In genomic region chr8:64631761-64632160, GRCm38 (mm10) we compare ENCODE assay signal across 23 mouse cellular contexts.
DNase-seq lines count a peak whose midpoint lies in the region; ATAC-seq and TF ChIP-seq lines count a peak whose summit lies in the region.
"Had no signal": no experiment of that assay in that cellular context is flagged by ENCODE, and none has a peak within 500 bp of the region (broad histone marks: within the 10 kb centered on the region; RNA-seq: fewer than 3 reads in every experiment).

No protein-coding gene starts in this region.

- no peak for TF ChIP-seq POLR2A in heart, adult 2 months (IDR thresholded peaks at IDR 0.05; ENCODE audit: insufficient read depth, low read depth, low read length)
- TF ChIP-seq POLR2A in ES-Bruce4 (IDR thresholded peaks at IDR 0.05; ENCODE audit: insufficient read depth, low read length), result no peak

- no peak overlapping the region for H3K4me3 ChIP-seq in heart, adult 2 months
- no peak overlapping the region for H3K4me3 ChIP-seq in ES-Bruce4 (ENCODE audit: low read depth, low read length)
- H3K4me3 ChIP-seq in left cerebral cortex, adult 2 months, result no peak overlapping the region
- H3K4me3 ChIP-seq: embryonic facial prominence, embryonic 13.5 days; forebrain, embryonic 13.5 days; heart, embryonic 13.5 days; hindbrain, embryonic 15.5 days had no signal

- no peaks in the 10 kb centered on the region for H3K27me3 ChIP-seq in heart, adult 2 months (ENCODE audit: control insufficient read depth, insufficient read depth, low read length)
- no peaks in the 10 kb centered on the region for H3K27me3 ChIP-seq in ES-Bruce4 (ENCODE audit: control insufficient read depth, insufficient read depth, low read length, poor library complexity, severe bottlenecking)
- H3K27me3 ChIP-seq: embryonic facial prominence, embryonic 13.5 days; forebrain, embryonic 13.5 days; heart, embryonic 13.5 days; hindbrain, embryonic 15.5 days had no signal

- no peak overlapping the region for H3K27ac ChIP-seq in heart, adult 2 months
- peak overlapping the region; percentile 91 for H3K27ac ChIP-seq in ES-Bruce4 (ENCODE audit: insufficient read depth, low read length)
- no peak overlapping the region for H3K27ac ChIP-seq in left cerebral cortex, adult 2 months
- H3K27ac ChIP-seq: embryonic facial prominence, embryonic 13.5 days; forebrain, embryonic 13.5 days; heart, embryonic 13.5 days; hindbrain, embryonic 15.5 days had no signal

- no peaks in the 10 kb centered on the region for H3K36me3 ChIP-seq in heart, adult 2 months (ENCODE audit: control insufficient read depth, insufficient read depth, low read length)
- no peaks in the 10 kb centered on the region for H3K36me3 ChIP-seq in ES-Bruce4 (ENCODE audit: control insufficient read depth, insufficient read depth, low read length, poor library complexity, severe bottlenecking)
- H3K36me3 ChIP-seq: embryonic facial prominence, embryonic 13.5 days; G1E; heart, embryonic 13.5 days; hindbrain, embryonic 15.5 days had no signal

- no peak overlapping the region for H3K9ac ChIP-seq in heart, adult 2 months (ENCODE audit: low read depth, low read length)
- no peak overlapping the region for H3K9ac ChIP-seq in ES-Bruce4 (ENCODE audit: low read depth, poor library complexity, severe bottlenecking)
- H3K9ac ChIP-seq: embryonic facial prominence, embryonic 13.5 days; forebrain, embryonic 13.5 days; forebrain, postnatal 0 days; heart, embryonic 13.5 days; hindbrain, embryonic 15.5 days had no signal

- H3K9me3 ChIP-seq in ES-Bruce4 (replicated peaks; ENCODE audit: control insufficient read depth, insufficient read depth, low read length, poor library complexity, severe bottlenecking), result peaks cover 6% of the 10 kb centered on the region
- H3K9me3 ChIP-seq: embryonic facial prominence, embryonic 13.5 days; forebrain, embryonic 13.5 days; G1E; heart, embryonic 13.5 days; hindbrain, embryonic 15.5 days had no signal

- no peak for ATAC-seq in CD4-positive, CD25-positive, alpha-beta regulatory T cell, adult 4 months
- ATAC-seq: activated CD4-positive, CD25-positive, alpha-beta regulatory T cell, adult 4 months; forebrain, embryonic 13.5 days; forebrain, postnatal 0 days had no signal

- 74% methylated on average over 2 of the region's 2 CpGs for WGBS in heart, adult 2 months

- H3K79me2 ChIP-seq in heart, adult 2 months (replicated peaks; ENCODE audit: control insufficient read depth, insufficient read depth, low read length), result peaks cover 2% of the 10 kb centered on the region; the same call in 1 of the 2 replicates

- DNase-seq in heart, adult 11 months, result peak; percentile 36
- DNase-seq in heart, adult 2 months, result no peak
- peak; percentile 43 to 66 for DNase-seq in kidney, adult 8-10 months
- DNase-seq in kidney, postnatal 4 days, result no peak
- DNase-seq in ZHBTc4 (ENCODE audit: low read depth, low spot score), result peak; percentile 75
- no peak for DNase-seq in left cerebral cortex, adult 2 months (ENCODE audit: extremely low spot score in 1 of 2, low spot score in 2 of 2)
- DNase-seq: adrenal gland, adult 2 months; adrenal gland, postnatal 25 days; B cell, adult 2 months; cerebellum, adult 18-20 months; cerebellum, adult 9-11 months; cerebellum, postnatal 36 days; forebrain, postnatal 0 days; gastrocnemius, postnatal 14 days; heart, postnatal 36 days had no signal

- H3K4me1 ChIP-seq in heart, adult 2 months (ENCODE audit: control insufficient read depth, insufficient read depth, low read length), result peaks cover 3% of the 10 kb centered on the region
- peaks cover 3% of the 10 kb centered on the region for H3K4me1 ChIP-seq in ES-Bruce4 (ENCODE audit: control insufficient read depth, insufficient read depth, low read length)
- H3K4me1 ChIP-seq: embryonic facial prominence, embryonic 13.5 days; heart, embryonic 13.5 days had no signal

- TF ChIP-seq EP300 in heart, adult 2 months (IDR thresholded peaks at IDR 0.05; ENCODE audit: insufficient read depth, low read depth, low read length), result no peak
- no peak for TF ChIP-seq EP300 in ES-Bruce4 (IDR thresholded peaks at IDR 0.05; ENCODE audit: insufficient read depth, low read depth, low read length)

- intact Hi-C loops in heart, adult 2 months (cut with DNase I), result no loop called here
- intact Hi-C loops in left cerebral cortex, adult 2 months (cut with DNase I), result no loop called here

- no peak for TF ChIP-seq CTCF in heart, adult 2 months (IDR thresholded peaks at IDR 0.05)
- TF ChIP-seq CTCF in ES-Bruce4 (IDR thresholded peaks at IDR 0.05; ENCODE audit: low read depth, low read length), result no peak
- no peak for TF ChIP-seq CTCF in left cerebral cortex, adult 2 months (IDR thresholded peaks at IDR 0.05)

Comparison
In these comparisons a context has a peak if more than half of its experiments do, and no peak if none do; other contexts are left out.
1. DNase-seq: peak in heart, adult 11 months (single experiment), kidney, adult 8-10 months (2 of 2) and ZHBTc4 (single experiment); none in heart, adult 2 months (0 of 2), kidney, postnatal 4 days (0 of 2) and left cerebral cortex, adult 2 months (0 of 2).